Mouse (Mus musculus) hindlimb bud, embryonic 11.5 days (tissue): ENCODE measurements around the gene Usp12.

Experiments
- DNase-seq: peaks from one replicate; pipeline ENCODE4 v3.0.0-alpha.2; 2012; ENCODE audit warnings: low read depth, low spot score; ENCODE audit errors: extremely low spot score

Usp12 gene

DNA sequence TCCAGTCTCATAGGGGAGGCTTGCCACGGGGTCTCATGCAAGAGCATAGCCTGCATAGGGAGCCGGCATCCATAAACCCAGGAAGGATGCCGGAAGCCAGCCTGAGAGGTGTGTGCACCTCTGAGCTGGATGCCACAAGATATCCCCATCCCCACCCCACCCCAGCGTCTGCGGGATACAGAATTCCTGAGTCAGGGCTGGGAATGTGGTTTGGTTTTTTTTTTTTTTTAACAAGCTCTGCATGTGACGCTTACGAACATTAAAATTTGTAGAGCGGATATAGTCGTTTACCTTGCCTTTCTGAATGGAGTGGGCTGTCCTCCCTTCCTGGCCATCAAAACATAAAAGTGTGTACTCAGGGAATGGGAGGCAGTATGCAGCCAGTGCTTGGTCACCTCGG, 94.7 kb downstream of the Usp12 start:
- DNase-seq, result no peak

DNA sequence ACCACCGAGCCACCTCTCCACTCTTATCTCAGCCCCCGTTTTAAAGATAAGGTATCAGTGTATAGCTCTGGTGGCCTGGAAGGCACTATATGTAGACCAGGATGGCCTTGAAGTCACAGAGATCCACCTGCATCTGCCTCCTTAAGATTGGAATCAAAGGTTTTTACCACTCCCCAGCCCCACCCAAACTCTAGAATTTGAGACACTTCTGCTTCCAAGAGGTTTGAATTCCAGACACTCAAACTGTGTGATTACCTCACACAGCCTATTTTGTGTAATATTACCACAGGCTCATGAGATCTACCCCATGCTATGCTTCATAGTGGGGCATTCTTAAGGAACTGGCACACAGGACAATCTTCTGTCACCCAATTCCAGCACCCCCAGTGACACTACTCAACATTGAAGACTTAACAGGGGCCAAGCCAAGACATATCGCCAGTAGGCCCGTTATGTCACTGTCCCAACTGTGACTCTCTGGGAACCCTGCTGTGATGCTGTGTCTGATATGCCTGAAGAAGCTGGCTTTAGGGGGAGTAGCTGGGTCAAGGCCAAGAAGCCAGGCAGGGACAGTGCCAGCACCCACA, 95.3 kb downstream of the Usp12 start:
- no peak for DNase-seq

DNA sequence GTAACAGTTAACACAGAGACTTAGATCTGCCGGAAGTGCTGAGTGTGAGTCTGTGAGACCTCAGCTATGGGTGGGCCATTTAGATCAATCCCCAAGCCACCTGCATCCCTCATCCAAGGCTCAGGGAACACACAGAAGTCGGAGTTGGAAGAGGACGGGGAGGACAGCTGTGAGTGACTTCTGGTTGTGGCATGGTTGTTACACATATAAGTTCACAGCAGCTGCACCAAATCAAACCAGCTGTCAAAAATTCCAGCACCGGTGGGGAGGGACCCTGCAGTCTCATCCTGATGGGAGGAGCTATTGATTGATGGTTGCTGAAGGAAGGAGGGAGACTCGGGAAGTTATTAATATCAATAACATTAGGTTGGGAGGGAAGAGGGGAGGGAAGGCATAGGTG, 99.3 kb downstream of the Usp12 start:
- no peak for DNase-seq

DNA sequence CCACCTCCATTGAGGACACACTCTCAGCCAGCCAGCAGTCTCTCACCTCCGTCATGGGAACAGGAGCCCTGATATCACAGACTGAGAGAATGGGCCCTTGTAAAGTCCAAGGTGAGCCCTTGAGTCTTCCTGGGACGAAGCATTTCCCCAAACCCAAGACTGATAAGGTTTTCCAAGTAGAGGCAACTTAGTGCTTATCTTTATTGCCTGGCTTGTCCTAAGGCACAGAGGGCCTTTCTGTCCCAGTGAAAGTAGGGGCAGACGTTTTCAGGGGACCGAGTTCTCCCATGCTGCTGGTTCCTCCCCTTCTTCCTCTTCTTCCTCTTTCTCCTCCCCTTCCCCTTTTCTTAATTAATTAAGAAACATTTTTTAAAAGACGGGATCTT, 101.8 kb downstream of the Usp12 start:
- no peak for DNase-seq

DNA sequence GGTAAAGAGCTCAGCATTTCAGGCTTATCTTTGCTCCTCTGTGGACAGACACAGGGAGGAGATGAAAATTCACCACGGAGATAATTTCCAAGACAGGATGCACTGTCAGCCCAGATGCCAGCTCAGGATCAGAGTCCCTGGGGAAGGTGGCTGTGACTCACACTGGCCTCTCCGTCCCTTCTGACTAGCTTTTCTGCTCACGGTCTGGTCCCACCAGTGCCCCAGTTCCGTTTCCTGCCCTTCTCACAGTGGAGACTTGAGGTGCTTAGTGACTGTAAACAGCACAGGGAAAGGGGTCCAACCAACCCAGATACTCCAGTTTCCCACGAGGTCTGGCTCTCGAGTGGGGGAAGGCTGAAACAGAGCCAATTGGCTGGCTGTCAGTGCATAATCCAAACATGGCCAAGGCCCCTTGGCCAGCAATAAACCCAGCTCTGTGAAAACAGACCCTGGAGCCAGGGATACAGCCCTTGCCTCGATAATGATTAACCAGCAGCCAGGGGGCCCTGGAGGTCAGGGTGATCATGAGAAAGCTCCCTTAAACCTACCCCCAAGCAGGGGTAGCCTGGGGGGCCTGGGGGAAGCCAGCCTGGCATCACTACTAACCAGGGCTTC, 102.3 kb downstream of the Usp12 start:
- DNase-seq, result no peak

- DNase-seq, result no peak
Observed at GRCm38 (mm10) chr5:146691745-146692144, 103.1 kb downstream of the Usp12 start.

DNA sequence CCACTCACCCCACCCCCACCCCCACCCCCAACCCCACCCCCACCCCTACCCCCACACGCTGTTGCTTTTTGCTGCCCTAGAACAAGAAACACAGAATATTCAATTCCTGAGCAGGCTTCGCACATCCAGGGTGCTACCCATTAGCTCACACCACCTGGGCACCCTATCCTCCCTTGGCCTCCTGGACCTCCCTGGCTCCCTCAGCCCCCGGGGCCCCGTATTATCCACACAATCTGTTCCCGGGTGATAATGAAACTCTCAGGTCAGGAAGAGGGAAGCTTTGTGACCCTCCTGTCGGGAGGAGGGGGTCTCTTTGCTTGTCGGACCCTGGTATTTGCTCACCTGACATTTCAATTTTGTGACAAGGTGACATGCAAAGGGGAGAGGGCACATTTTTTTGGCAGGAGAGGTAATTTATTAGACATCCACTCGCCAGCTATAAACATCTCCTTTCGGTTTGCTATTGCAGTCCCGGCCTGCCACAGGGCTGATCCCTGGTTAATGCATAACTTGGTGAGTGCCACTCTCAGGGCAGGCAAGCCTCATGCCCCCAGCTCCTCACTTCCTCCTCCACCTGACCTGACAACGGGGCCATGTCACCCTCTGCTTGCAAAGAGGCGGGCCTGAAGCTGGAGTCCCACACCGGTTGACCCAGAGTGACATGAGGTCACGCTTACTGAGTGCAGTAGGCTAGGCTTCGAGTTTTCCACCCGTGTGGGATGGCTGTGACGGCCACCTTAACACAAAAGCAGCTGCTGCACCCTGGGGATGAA, 107.1 kb downstream of the Usp12 start:
- DNase-seq, result no peak

GRCm38 (mm10) chr5:146686954-146687353, 107.9 kb downstream of the Usp12 start:
- no peak for DNase-seq
